Mouse (Mus musculus) embryonic fibroblast, embryonic 13.5 days (primary cell): Measurements from ENCODE around the gene Mymk.

Experiments
- CTCF ChIP-seq: IDR thresholded peaks from 2 replicates; pipeline ENCODE4 v1.5.1; 2011; ENCODE audit warnings: mild to moderate bottlenecking, control low read depth, low read length, moderate library complexity, borderline replicate concordance; ENCODE audit not compliant: insufficient read depth
- POLR2A ChIP-seq: IDR thresholded peaks from 2 replicates; pipeline ENCODE4 v1.6.1; 2011; ENCODE audit warnings: low read depth, mild to moderate bottlenecking, control low read depth, low read length, moderate library complexity

- no peak for TF ChIP-seq POLR2A
- TF ChIP-seq CTCF, result no peak
These were observed 27.8 kb downstream of the Mymk start for GRCm38 (mm10) chr2:27044166-27044565.
